Mouse (Mus musculus) brain, embryonic 14.5 days (tissue): Measurements from ENCODE around the gene Tm6sf2.

Experiments used
- CTCF ChIP-seq: fragments of 200-500 bp; IDR thresholded peaks from 2 replicates; pipeline ENCODE4 v1.5.1; 2012; ENCODE audit warnings: inconsistent platforms, mild to moderate bottlenecking, moderate library complexity, borderline replicate concordance; ENCODE audit not compliant: insufficient read depth, insufficient read length; ENCODE audit errors: extremely low read depth
- POLR2A ChIP-seq: fragments of 200-500 bp; IDR thresholded peaks from 2 replicates; pipeline ENCODE4 v1.6.1; 2012; ENCODE audit warnings: mild to moderate bottlenecking, inconsistent platforms, borderline replicate concordance; ENCODE audit not compliant: poor library complexity, insufficient read depth, insufficient read length, severe bottlenecking; ENCODE audit errors: extremely low read depth

GRCm38 (mm10) chr8:70100241-70100640 is 27.5 kb downstream of the Tm6sf2 start:
- TF ChIP-seq CTCF (no peak), POLR2A (no peak)
